Mouse (Mus musculus) leukemia stem cell, adult 10-12 weeks (primary cell): ENCODE data around the gene Hhatl. TPM values are rescaled to one million over a fixed set of nuclear protein-coding genes. Genes with fewer than 3 reads are reported as not detected.

Experiments used
- polyA plus RNA-seq: library from polyadenylated mRNA; stranded (reverse); fragments of >175 nt; gene quantifications from 2 replicates; pipeline ENCODE4 v1.2.3, GENCODE M21; 2012; ENCODE audit warnings: low replicate concordance

Hhatl gene
- not detected in 2 replicates for polyA plus RNA-seq

GRCm38 (mm10) chr9:121791757-121792521 is at the start of gene Hhatl:
Gene Hhatl (minus strand): TSS chr9:121792507.

GRCm38 (mm10) chr9:121838829-121839621 is 46.7 kb upstream of the Hhatl start, which contains the start of gene Ccdc13:
Gene Ccdc13 (minus strand): TSS chr9:121839461.

GRCm38 (mm10) chr9:121777484-121778065 is 14.7 kb downstream of the Hhatl start, which contains the start of gene Klhl40:
Gene Klhl40 (plus strand): TSS chr9:121777607.

DNA sequence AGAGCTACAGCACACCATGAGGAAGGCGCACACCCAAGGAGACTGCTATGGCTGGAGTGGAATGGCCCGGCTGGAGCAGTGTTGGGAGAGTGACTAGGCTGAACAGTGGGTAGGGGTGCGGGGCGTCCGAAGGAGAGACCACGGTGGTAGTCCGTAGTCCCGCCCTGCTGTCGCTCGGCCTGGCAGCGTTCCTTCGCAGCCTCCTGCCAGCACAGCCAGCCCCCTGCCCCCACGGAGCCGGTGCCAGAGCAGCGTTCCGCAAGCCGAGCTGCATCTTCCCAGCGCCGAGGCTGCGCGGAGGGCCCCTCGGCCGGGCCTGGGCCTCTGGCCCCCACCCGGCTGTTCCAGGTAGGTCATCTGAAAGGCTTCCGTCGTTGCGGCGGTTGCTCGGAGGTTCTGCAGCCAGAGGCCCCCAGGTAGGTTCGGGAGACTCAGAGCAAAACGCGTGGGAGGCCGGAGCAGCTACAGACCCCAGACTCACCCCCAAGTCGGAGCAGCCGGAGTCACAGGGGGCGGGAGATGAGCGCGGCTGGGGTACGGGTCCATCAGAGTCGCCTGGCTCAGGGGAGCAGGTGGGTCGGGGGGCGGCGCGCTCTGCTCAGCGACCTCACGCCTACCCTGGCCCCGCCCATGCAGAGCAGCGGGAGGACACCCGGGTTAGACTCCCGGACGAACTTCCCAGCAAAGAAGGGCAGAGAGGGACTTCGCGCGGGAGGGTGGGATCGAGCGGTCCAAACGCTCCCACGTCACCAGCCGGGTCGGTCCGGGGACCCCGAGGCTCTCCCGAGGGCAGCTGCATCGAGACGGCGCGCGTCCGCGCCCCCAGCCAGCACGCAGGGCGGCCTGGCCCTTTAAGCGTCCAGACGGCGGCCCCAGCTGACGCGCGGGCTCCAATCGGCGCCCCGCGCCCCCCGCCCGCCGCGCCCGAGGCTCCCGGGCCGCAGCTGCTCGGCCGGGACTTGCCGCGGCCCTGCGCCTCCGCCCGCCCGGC is 32.9 kb downstream of the Hhatl start, which contains the start of gene Zfp651:
Gene Zfp651 (plus strand): TSS at position 240 of the 991 bp plus-strand sequence.

Other genes starting within 250 kb of the Hhatl start
- gene Lyzl4, start 150.4 kb downstream of the Hhatl start, polyA plus RNA-seq, result not detected in 2 replicates
- gene Vipr1, start 149.8 kb downstream of the Hhatl start, polyA plus RNA-seq, result 0.69 and 1.9 TPM in 2 replicates
- 8.1 and 14.6 TPM in 2 replicates for gene Sec22c, start 87.0 kb downstream of the Hhatl start, polyA plus RNA-seq
- gene Ss18l2, start 82.2 kb downstream of the Hhatl start, polyA plus RNA-seq, result 11.0 and 17.7 TPM in 2 replicates
- gene Nktr, start 73.3 kb downstream of the Hhatl start, polyA plus RNA-seq, result 15.2 and 28.9 TPM in 2 replicates
- 0.63 and 2.2 TPM in 2 replicates for gene Zfp651, start 33.2 kb downstream of the Hhatl start, polyA plus RNA-seq
- gene Klhl40, start 14.9 kb downstream of the Hhatl start, polyA plus RNA-seq, result not detected in 2 replicates
- not detected in 2 replicates for gene Ccdc13, start 47.0 kb upstream of the Hhatl start, polyA plus RNA-seq
- 17.8 and 26.4 TPM in 2 replicates for gene Higd1a, start 65.9 kb upstream of the Hhatl start, polyA plus RNA-seq
- gene Ackr2, start 105.8 kb upstream of the Hhatl start, polyA plus RNA-seq, result 0.14 and 0.76 TPM in 2 replicates
- gene Cyp8b1, start 123.8 kb upstream of the Hhatl start, polyA plus RNA-seq, result 0.26 TPM in 1 of 2 replicates, not detected in the other
- 0.24 TPM in 1 of 2 replicates, not detected in the other for gene Fam198a, start 158.5 kb upstream of the Hhatl start, polyA plus RNA-seq
- 1.3 and 1.7 TPM in 2 replicates for gene Pomgnt2, start 204.6 kb upstream of the Hhatl start, polyA plus RNA-seq